Mouse (Mus musculus): ENCODE measurements around the gene Senp5. TPM values are rescaled to one million over a fixed set of nuclear protein-coding genes. Genes with fewer than 3 reads are reported as not detected.
"Not testable (repeated sequence)": the region's sequence is repeated elsewhere in the genome, so short reads cannot be mapped to it uniquely, and the experiment has no call there.

Gene Senp5
- polyA plus RNA-seq, 1 experiment, result 0.07 TPM

GRCm38 (mm10) chr16:31993195-31993594, 9.9 kb downstream of the Senp5 start:
- H3K4me3 ChIP-seq (replicated peaks), result no peak overlapping the region
- H3K4me1 ChIP-seq (ENCODE audit: control insufficient read depth), result no peaks in the 10 kb centered on the region
- no peak for TF ChIP-seq TAL1 (IDR thresholded peaks at IDR 0.05; ENCODE audit: low read length)
- TF ChIP-seq GATA1 (IDR thresholded peaks at IDR 0.05; ENCODE audit: low read length), result no peak
- H3K27me3 ChIP-seq (ENCODE audit: control insufficient read depth), result no peaks in the 10 kb centered on the region
- no peaks in the 10 kb centered on the region for H3K9me3 ChIP-seq (ENCODE audit: control insufficient read depth, low read length)
- peaks cover 28% of the 10 kb centered on the region for H3K36me3 ChIP-seq (ENCODE audit: control insufficient read depth)

- Histone ChIP-seq H3K27me3 (ENCODE audit: control insufficient read depth) (no peaks in the 10 kb centered on the region), H3K36me3 (ENCODE audit: control insufficient read depth) (peaks cover 35% of the 10 kb centered on the region), H3K4me3 (replicated peaks) (no peak overlapping the region), H3K9me3 (ENCODE audit: control insufficient read depth, low read length) (no peaks in the 10 kb centered on the region), H3K4me1 (ENCODE audit: control insufficient read depth) (no peaks in the 10 kb centered on the region)
- no peak for TF ChIP-seq GATA1 (IDR thresholded peaks at IDR 0.05; ENCODE audit: low read length)
Observed at GRCm38 (mm10) chr16:31992039-31992438, 11.0 kb downstream of the Senp5 start.

- Histone ChIP-seq H3K4me1 (ENCODE audit: control insufficient read depth) (no peaks in the 10 kb centered on the region), H3K9me3 (ENCODE audit: control insufficient read depth, low read length) (no peaks in the 10 kb centered on the region), H3K36me3 (ENCODE audit: control insufficient read depth) (peaks cover 31% of the 10 kb centered on the region), H3K4me3 (replicated peaks) (no peak overlapping the region), H3K27me3 (ENCODE audit: control insufficient read depth) (no peaks in the 10 kb centered on the region)
- TF ChIP-seq TAL1 (IDR thresholded peaks at IDR 0.05; ENCODE audit: low read length) (no peak), GATA1 (IDR thresholded peaks at IDR 0.05; ENCODE audit: low read length) (no peak)
Observed at GRCm38 (mm10) chr16:31980946-31981345, 22.1 kb downstream of the Senp5 start.

GRCm38 (mm10) chr16:31979501-31979900, 23.6 kb downstream of the Senp5 start:
- peaks cover 31% of the 10 kb centered on the region for H3K36me3 ChIP-seq (ENCODE audit: control insufficient read depth)
- H3K4me1 ChIP-seq (ENCODE audit: control insufficient read depth), result no peaks in the 10 kb centered on the region
- no peaks in the 10 kb centered on the region for H3K27me3 ChIP-seq (ENCODE audit: control insufficient read depth)
- TF ChIP-seq GATA1 (IDR thresholded peaks at IDR 0.05; ENCODE audit: low read length) (no peak), TAL1 (IDR thresholded peaks at IDR 0.05; ENCODE audit: low read length) (no peak)
- H3K9me3 ChIP-seq (ENCODE audit: control insufficient read depth, low read length), result no peaks in the 10 kb centered on the region
- H3K4me3 ChIP-seq (replicated peaks), result no peak overlapping the region

- Histone ChIP-seq H3K36me3 (ENCODE audit: control insufficient read depth) (peaks cover 45% of the 10 kb centered on the region), H3K27me3 (ENCODE audit: control insufficient read depth) (no peaks in the 10 kb centered on the region), H3K4me1 (ENCODE audit: control insufficient read depth) (no peaks in the 10 kb centered on the region), H3K9me3 (ENCODE audit: control insufficient read depth, low read length) (no peaks in the 10 kb centered on the region), H3K4me3 (replicated peaks) (no peak overlapping the region)
- TF ChIP-seq GATA1 (IDR thresholded peaks at IDR 0.05; ENCODE audit: low read length) (no peak), TAL1 (IDR thresholded peaks at IDR 0.05; ENCODE audit: low read length) (no peak)
Observed at GRCm38 (mm10) chr16:31975258-31975657, 27.8 kb downstream of the Senp5 start.

- Histone ChIP-seq H3K27me3 (ENCODE audit: control insufficient read depth) (no peaks in the 10 kb centered on the region), H3K4me1 (ENCODE audit: control insufficient read depth) (no peaks in the 10 kb centered on the region), H3K9me3 (ENCODE audit: control insufficient read depth, low read length) (no peaks in the 10 kb centered on the region), H3K4me3 (replicated peaks) (no peak overlapping the region), H3K36me3 (ENCODE audit: control insufficient read depth) (peaks cover 72% of the 10 kb centered on the region)
- no peak for TF ChIP-seq TAL1 (IDR thresholded peaks at IDR 0.05; ENCODE audit: low read length)
- TF ChIP-seq GATA1 (IDR thresholded peaks at IDR 0.05; ENCODE audit: low read length), result no peak
Observed at GRCm38 (mm10) chr16:31963224-31963623, 39.9 kb downstream of the Senp5 start.

GRCm38 (mm10) chr16:31948345-31948774, 54.7 kb downstream of the Senp5 start, which contains the start of the genes 0610012G03Rik and Ncbp2:
Gene 0610012G03Rik (minus strand): TSS chr16:31948494.
Gene Ncbp2 (plus strand): TSS chr16:31948513.
- TF ChIP-seq GATA1 (IDR thresholded peaks at IDR 0.05; ENCODE audit: low read length) (no peak), TAL1 (IDR thresholded peaks at IDR 0.05; ENCODE audit: low read length) (no peak)
- Histone ChIP-seq H3K27me3 (ENCODE audit: control insufficient read depth) (no peaks in the 10 kb centered on the region), H3K36me3 (ENCODE audit: control insufficient read depth) (peaks cover 35% of the 10 kb centered on the region), H3K9me3 (ENCODE audit: control insufficient read depth, low read length) (no peaks in the 10 kb centered on the region), H3K4me3 (replicated peaks) (peak within 1 kb of the TSS; percentile 91), H3K4me1 (ENCODE audit: control insufficient read depth) (peaks cover 45% of the 10 kb centered on the region)

- Histone ChIP-seq H3K36me3 (ENCODE audit: control insufficient read depth) (peaks cover 34% of the 10 kb centered on the region), H3K27me3 (ENCODE audit: control insufficient read depth) (no peaks in the 10 kb centered on the region), H3K4me1 (ENCODE audit: control insufficient read depth) (peaks cover 45% of the 10 kb centered on the region), H3K9me3 (ENCODE audit: control insufficient read depth, low read length) (no peaks in the 10 kb centered on the region), H3K4me3 (replicated peaks) (peak overlapping the region; percentile 91)
- TF ChIP-seq TAL1 (IDR thresholded peaks at IDR 0.05; ENCODE audit: low read length), result no peak
- no peak for TF ChIP-seq GATA1 (IDR thresholded peaks at IDR 0.05; ENCODE audit: low read length)
Observed at GRCm38 (mm10) chr16:31947901-31948316, 55.2 kb downstream of the Senp5 start.

GRCm38 (mm10) chr16:31947333-31947732, 55.8 kb downstream of the Senp5 start:
- TF ChIP-seq TAL1 (IDR thresholded peaks at IDR 0.05; ENCODE audit: low read length) (no peak), GATA1 (IDR thresholded peaks at IDR 0.05; ENCODE audit: low read length) (no peak)
- Histone ChIP-seq H3K36me3 (ENCODE audit: control insufficient read depth) (peaks cover 31% of the 10 kb centered on the region), H3K4me1 (ENCODE audit: control insufficient read depth) (peaks cover 45% of the 10 kb centered on the region)

GRCm38 (mm10) chr16:31945986-31946385, 57.1 kb downstream of the Senp5 start:
- H3K4me1 ChIP-seq (ENCODE audit: control insufficient read depth), result peaks cover 45% of the 10 kb centered on the region
- peaks cover 22% of the 10 kb centered on the region for H3K36me3 ChIP-seq (ENCODE audit: control insufficient read depth)
- H3K4me3 ChIP-seq (replicated peaks), result not testable (repeated sequence)

More at GRCm38 (mm10) chr16:31947333-31947732, 55.8 kb downstream of the Senp5 start:
- Histone ChIP-seq H3K27me3 (ENCODE audit: control insufficient read depth) (no peaks in the 10 kb centered on the region), H3K4me3 (replicated peaks) (peak overlapping the region; percentile 91), H3K9me3 (ENCODE audit: control insufficient read depth, low read length) (no peaks in the 10 kb centered on the region)

More at GRCm38 (mm10) chr16:31945986-31946385, 57.1 kb downstream of the Senp5 start:
- H3K9me3 ChIP-seq (ENCODE audit: control insufficient read depth, low read length); H3K27me3 ChIP-seq (ENCODE audit: control insufficient read depth): not testable (repeated sequence)

Measured in erythroblast, embryonic 14.5 days (primary cell).